Mouse (Mus musculus) layer of hippocampus, adult 9-11 months (tissue): Measurements from ENCODE around the gene Ube2e3.

Experiments
- DNase-seq: peaks from one replicate; pipeline ENCODE4 v3.0.0; 2022

Gene Ube2e3

GRCm38 (mm10) chr2:78882743-78883433, 15.0 kb downstream of the Ube2e3 start:
- no peak for DNase-seq

GRCm38 (mm10) chr2:78886446-78886845, 18.5 kb downstream of the Ube2e3 start:
- no peak for DNase-seq

DNA sequence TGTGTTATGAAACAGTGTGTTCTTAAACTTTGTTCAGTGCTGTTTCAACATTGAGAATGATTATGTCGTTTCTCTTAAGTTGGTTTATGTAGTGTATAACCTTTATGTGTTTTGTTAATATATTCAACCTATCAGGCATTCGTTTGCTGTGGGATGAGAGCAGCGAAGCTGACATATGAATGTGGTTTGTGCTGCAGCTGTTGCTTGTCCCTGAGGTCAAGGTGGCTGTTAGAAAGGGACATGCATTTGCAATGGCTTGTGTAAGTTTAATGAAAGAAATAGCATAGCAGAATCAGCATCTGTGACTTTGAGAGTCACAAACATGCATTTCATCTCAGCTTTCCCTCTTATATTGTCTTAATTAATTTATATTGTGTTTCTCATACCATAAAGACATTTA, 20.3 kb downstream of the Ube2e3 start:
- DNase-seq = no peak

- DNase-seq = no peak
These were observed 27.3 kb downstream of the Ube2e3 start for GRCm38 (mm10) chr2:78895216-78895615.

- DNase-seq = no peak
These were observed 38.0 kb downstream of the Ube2e3 start for GRCm38 (mm10) chr2:78905916-78906315.

- DNase-seq = no peak
These were observed 43.6 kb downstream of the Ube2e3 start for GRCm38 (mm10) chr2:78911516-78911915.

- no peak for DNase-seq
These were observed 46.9 kb downstream of the Ube2e3 start for GRCm38 (mm10) chr2:78914861-78915260.

- no peak for DNase-seq
These were observed 55.2 kb downstream of the Ube2e3 start for GRCm38 (mm10) chr2:78922980-78923674.

DNA sequence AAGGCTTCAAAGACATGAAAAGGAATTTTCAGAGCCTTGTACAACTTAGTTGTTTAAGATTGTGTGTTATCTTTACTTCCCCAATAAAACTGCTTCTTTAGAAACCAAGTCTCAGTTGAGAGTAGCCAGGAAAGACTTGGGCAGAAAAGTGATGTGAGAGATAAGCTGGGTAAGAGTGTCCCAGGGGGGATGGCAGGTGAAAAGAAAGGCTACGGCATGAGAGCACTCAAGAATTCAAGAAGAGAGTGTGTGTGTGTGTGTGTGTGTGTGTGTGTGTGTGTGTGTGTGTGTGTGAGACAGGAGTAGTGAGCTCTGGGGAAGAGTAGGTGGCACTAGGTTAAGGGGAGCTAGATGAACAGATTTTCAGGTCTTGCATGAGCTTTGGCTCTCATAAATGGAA, 57.9 kb downstream of the Ube2e3 start:
- no peak for DNase-seq

DNA sequence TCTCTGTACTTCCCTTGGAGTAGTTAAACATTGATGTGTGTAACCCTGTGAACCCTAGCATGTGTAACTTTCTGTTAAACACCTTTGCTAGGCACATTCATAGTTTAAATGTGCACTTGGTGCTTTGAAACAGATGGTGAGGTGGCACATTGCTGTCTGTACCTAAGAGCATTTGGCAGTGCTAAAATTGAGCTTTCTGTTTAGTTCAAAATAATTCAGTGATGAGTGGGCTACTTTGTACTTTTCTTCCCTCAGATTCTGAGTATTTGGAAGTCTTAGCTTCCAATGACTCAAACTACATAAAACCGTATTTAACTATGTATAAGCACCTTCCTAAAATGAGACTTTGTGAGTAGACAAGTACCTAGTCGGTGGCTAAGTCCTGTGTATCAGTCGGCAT, 59.7 kb downstream of the Ube2e3 start:
- DNase-seq = peak; percentile 27

- no peak for DNase-seq
These were observed 60.2 kb downstream of the Ube2e3 start for GRCm38 (mm10) chr2:78928080-78928479.

GRCm38 (mm10) chr2:78931358-78931757, 63.4 kb downstream of the Ube2e3 start:
- DNase-seq = no peak

DNA sequence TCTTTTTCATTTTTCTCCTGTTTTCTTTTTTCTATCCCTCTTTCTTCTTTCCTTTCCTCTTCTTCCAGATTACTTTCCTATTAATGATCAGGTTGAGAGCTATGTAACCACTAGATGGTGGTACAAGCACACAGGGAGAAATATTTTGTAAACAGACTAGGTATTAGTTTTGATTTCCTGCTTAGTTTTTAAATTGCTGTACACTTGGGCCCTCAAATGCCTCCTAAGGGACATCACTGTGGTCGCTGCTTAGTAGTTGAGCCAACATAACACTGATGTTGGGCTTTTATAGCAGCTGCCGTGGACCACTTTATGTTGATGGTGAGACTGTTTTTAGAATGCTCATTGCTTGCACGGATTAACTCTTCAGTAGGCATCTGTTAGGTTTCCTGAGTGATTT, 91.5 kb downstream of the Ube2e3 start:
- peak; percentile 13 for DNase-seq

GRCm38 (mm10) chr2:78960288-78960687, 92.4 kb downstream of the Ube2e3 start:
- no peak for DNase-seq

DNA sequence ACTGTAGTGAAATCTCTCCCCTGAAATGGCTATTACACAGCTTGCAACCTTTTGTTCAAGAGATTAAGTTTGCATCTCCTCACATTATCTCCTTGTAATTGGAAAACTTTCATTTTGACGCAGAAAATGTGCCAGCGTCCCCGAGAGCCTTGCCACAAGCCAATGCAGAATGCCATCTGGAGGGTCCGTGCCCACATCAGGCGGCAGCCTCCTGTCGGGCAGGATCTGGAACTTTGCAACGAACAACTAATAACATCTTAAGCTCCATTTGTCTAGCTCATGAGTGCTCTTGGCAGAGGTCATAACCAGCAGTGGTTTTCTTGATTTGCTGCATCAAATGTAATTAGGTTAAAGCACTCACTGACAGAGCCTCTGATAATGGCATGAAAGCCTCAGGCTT, 93.1 kb downstream of the Ube2e3 start:
- no peak for DNase-seq

DNA sequence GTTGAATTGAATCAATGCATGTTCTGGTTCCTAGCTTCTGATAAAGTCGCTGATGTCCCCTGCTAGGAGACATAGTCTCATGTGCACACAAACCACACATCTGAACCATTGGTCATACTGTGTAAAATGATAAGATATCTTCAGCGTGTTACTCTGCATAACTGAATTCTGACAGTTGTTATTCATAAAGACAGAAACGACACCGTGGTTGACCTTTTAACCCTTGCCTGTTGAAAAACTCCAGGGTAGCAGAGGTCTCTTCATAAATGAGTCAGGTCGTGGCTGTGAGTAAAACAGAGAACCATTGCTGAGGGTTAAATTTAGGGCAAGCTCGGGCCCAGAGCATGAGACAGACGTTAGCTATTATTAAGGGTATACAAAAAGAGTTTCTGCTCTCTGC, 93.7 kb downstream of the Ube2e3 start:
- DNase-seq = no peak

- no peak for DNase-seq
These were observed 97.1 kb downstream of the Ube2e3 start for GRCm38 (mm10) chr2:78964995-78965394.

GRCm38 (mm10) chr2:78965396-78965795, 97.5 kb downstream of the Ube2e3 start:
- DNase-seq = no peak

GRCm38 (mm10) chr2:78970088-78970487, 102.2 kb downstream of the Ube2e3 start:
- DNase-seq = no peak
